Mouse (Mus musculus) heart, postnatal 0 days (tissue): ENCODE data around the gene 1700042G07Rik.

ENCODE experiments used
- CTCF ChIP-seq: IDR thresholded peaks from 2 replicates; pipeline ENCODE4 v1.5.1; 2016; ENCODE audit warnings: antibody characterized with exemption, control low read depth, low read depth
- EP300 ChIP-seq: IDR thresholded peaks from 2 replicates; pipeline ENCODE4 v1.6.1; 2016; ENCODE audit warnings: antibody characterized with exemption, low read depth

DNA sequence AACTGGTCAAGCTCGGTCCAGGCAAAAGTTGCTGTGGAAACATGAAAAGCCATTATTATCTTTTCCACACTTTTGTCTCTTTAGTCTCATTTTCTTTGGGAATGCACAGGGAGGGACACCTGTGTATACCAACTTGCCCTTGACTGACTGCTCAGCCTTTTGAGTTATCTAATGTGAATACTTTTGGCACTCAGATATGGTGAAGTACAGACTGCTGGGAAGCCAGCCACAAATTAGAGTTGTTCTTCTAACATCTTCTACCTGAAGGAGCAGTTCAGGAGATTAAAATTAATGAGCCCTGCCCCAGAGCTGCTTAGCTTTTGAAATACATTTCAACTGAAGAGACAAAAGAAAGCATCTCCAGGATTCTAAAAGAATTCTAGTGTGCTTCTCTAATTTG, 45.9 kb downstream of the 1700042G07Rik start:
- no peak for TF ChIP-seq CTCF
- TF ChIP-seq EP300: no peak
